Comparison of ENCODE assay signal across 10 mouse cellular contexts in the genomic region with DNA sequence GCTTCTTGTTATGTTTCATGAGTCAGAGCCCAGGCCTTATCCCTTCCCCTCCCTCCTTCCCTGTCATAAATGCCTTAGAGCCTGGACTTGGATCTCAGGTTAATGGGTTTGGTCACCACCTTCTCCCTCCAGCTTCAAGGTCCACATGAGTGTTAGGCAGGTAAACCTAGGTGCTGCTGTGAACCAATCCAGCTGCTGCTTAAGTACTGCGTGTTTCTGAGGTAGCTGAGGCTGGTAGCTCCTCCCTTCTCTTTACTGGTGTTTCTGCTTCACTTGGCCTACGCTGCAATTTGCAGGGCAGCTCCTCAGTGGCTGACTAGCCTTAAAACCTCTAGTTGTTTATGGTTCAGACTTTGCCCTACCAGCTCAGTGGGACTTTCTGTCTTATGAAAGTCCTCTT. TPM values are rescaled to one million over a fixed set of nuclear protein-coding genes. Genes with fewer than 3 reads are reported as not detected.
A peak's percentile ranks its signal among the peaks of the same experiment; 100 is the strongest.
DNase-seq lines count a peak whose midpoint lies in the region; ATAC-seq and TF ChIP-seq lines count a peak whose summit lies in the region.
"Had no signal": no experiment of that assay in that cellular context is flagged by ENCODE, and none has a peak within 500 bp of the region (broad histone marks: within the 10 kb centered on the region; RNA-seq: fewer than 3 reads in every experiment).

A gene (plus strand): TSS at position 211 of the 400 bp plus-strand sequence.

- no peaks in the 10 kb centered on the region for H3K27me3 ChIP-seq in neural tube, embryonic 11.5 days (ENCODE audit: control insufficient read depth, insufficient read depth, low read length)
- no peaks in the 10 kb centered on the region for H3K27me3 ChIP-seq in limb, embryonic 14.5 days (ENCODE audit: control insufficient read depth, insufficient read depth, low read length)
- no peaks in the 10 kb centered on the region for H3K27me3 ChIP-seq in cerebellum, adult 2 months (ENCODE audit: control insufficient read depth, insufficient read depth, low read length)

- peak within 1 kb of the TSS; percentile 31; the same call in 1 of the 2 replicates for H3K4me2 ChIP-seq in neural tube, embryonic 11.5 days (ENCODE audit: low read depth)
- peak within 1 kb of the TSS; percentile 31; the same call in 1 of the 2 replicates for H3K4me2 ChIP-seq in limb, embryonic 14.5 days (replicated peaks; ENCODE audit: low read depth, low read length, severe bottlenecking)

- TF ChIP-seq CTCF in cerebellum, adult 2 months (IDR thresholded peaks at IDR 0.05; ENCODE audit: borderline replicate concordance, insufficient read depth, low read depth, low read length) = no peak

- H3K4me3 ChIP-seq in neural tube, embryonic 11.5 days (ENCODE audit: low read depth, low read length) = no peak within 1 kb of the TSS; the same call in 1 of the 2 replicates
- H3K4me3 ChIP-seq in limb, embryonic 14.5 days (replicated peaks; ENCODE audit: low read length) = peak within 1 kb of the TSS; percentile 26
- no peak within 1 kb of the TSS for H3K4me3 ChIP-seq in cerebellum, adult 2 months (replicated peaks; ENCODE audit: insufficient read depth, low read depth, low read length)

- no peak within 1 kb of the TSS for H3K9ac ChIP-seq in neural tube, embryonic 11.5 days (ENCODE audit: low read length)
- 0 out of 2 replicates have a peak within 1 kb of the TSS, but pooled peaks have one; percentile 32 for H3K9ac ChIP-seq in limb, embryonic 14.5 days (ENCODE audit: low read depth, low read length, severe bottlenecking)
- H3K9ac ChIP-seq: liver, embryonic 14.5 days had no signal

- 70% methylated on average over 2 of the region's 2 CpGs for WGBS in neural tube, embryonic 11.5 days
- 47% methylated on average over 2 of the region's 2 CpGs for WGBS in limb, embryonic 14.5 days
- 46% methylated on average over 2 of the region's 2 CpGs for WGBS in cerebellum, adult 2 months

- no peak for TF ChIP-seq POLR2A in limb, embryonic 14.5 days (IDR thresholded peaks at IDR 0.05; ENCODE audit: borderline replicate concordance, extremely low read depth, insufficient read depth, insufficient read length)
- TF ChIP-seq POLR2A in cerebellum, adult 2 months (IDR thresholded peaks at IDR 0.05; ENCODE audit: borderline replicate concordance, insufficient read depth, low read length) = no peak

- H3K9me3 ChIP-seq in neural tube, embryonic 11.5 days (ENCODE audit: control insufficient read depth, low read length) = no peaks in the 10 kb centered on the region
- no peaks in the 10 kb centered on the region for H3K9me3 ChIP-seq in limb, embryonic 14.5 days (ENCODE audit: control insufficient read depth, low read length)

- no peak for ATAC-seq in neural tube, embryonic 11.5 days (ENCODE audit: insufficient read depth, low FRiP score, low TSS enrichment)
- ATAC-seq in limb, embryonic 14.5 days (ENCODE audit: low FRiP score, low read depth) = no peak

- no peaks in the 10 kb centered on the region for H3K36me3 ChIP-seq in neural tube, embryonic 11.5 days (ENCODE audit: control insufficient read depth, insufficient read depth, low read length)
- H3K36me3 ChIP-seq in limb, embryonic 14.5 days (ENCODE audit: control insufficient read depth, insufficient read depth, low read length) = no peaks in the 10 kb centered on the region

- H3K4me1 ChIP-seq in neural tube, embryonic 11.5 days (ENCODE audit: control insufficient read depth, insufficient read depth, low read length) = no peaks in the 10 kb centered on the region
- H3K4me1 ChIP-seq in limb, embryonic 14.5 days (ENCODE audit: control insufficient read depth, insufficient read depth, low read length) = no peaks in the 10 kb centered on the region
- H3K4me1 ChIP-seq in cerebellum, adult 2 months (ENCODE audit: control insufficient read depth, insufficient read depth, low read length) = no peaks in the 10 kb centered on the region

- no peak for DNase-seq in adrenal gland, postnatal 10 days
- no peak for DNase-seq in adrenal gland, adult 18-20 months (ENCODE audit: low spot score in 2 of 2)
- DNase-seq in neural tube, embryonic 11.5 days (ENCODE audit: low spot score) = no peak
- no peak for DNase-seq in neural tube, embryonic 10.5 days (ENCODE audit: extremely low spot score, low spot score)
- no peak for DNase-seq in limb, embryonic 14.5 days (ENCODE audit: low spot score)
- no peak for DNase-seq in urinary bladder, postnatal 36 days (ENCODE audit: low spot score in 2 of 2)
- no peak for DNase-seq in cerebellum, adult 2 months
- DNase-seq in layer of hippocampus, adult 9-10 months (ENCODE audit: low spot score) = no peak
- DNase-seq: right cerebral cortex, adult 18-20 months had no signal

- H3K27ac ChIP-seq in neural tube, embryonic 11.5 days (ENCODE audit: low read depth, low read length) = no peak within 1 kb of the TSS
- no peak within 1 kb of the TSS for H3K27ac ChIP-seq in limb, embryonic 14.5 days (replicated peaks; ENCODE audit: low read depth, low read length)
- H3K27ac ChIP-seq in cerebellum, adult 2 months (ENCODE audit: insufficient read depth, low read length) = no peak within 1 kb of the TSS
- H3K27ac ChIP-seq: liver, embryonic 14.5 days had no signal

RNA-seq across cellular contexts. Expression of the gene that starts here (rescaled TPM):
- 10 to 100 TPM; 14.9 to 15.8 TPM for total RNA-seq in adrenal gland, postnatal 10 days (2021)
- 1 to 10 TPM; 4.4 to 8.2 TPM for total RNA-seq in adrenal gland, adult 18-20 months (2021)
- 12.2 and 12.9 TPM in 2 replicates for polyA plus RNA-seq in neural tube, embryonic 11.5 days (2014; fragmentation: Nextera tagmentation; extraction: Ambion mirVana)
- polyA plus RNA-seq in limb, embryonic 14.5 days (2012; rRNA removed) = 15.0 and 15.1 TPM in 2 replicates
- polyA plus RNA-seq in limb, embryonic 14.5 days (2014; fragmentation: Nextera tagmentation; extraction: Ambion mirVana) = 22.2 and 23.5 TPM in 2 replicates
- 3.7 and 3.9 TPM in 2 replicates for polyA plus RNA-seq in cerebellum, adult 2 months (2012; rRNA removed)
